Mouse (Mus musculus) brain, adult 2 months (tissue): ENCODE data around the gene Supt5.
"Not testable (repeated sequence)": the region's sequence is repeated elsewhere in the genome, so short reads cannot be mapped to it uniquely, and the experiment has no call there.

ENCODE experiments used
- DNase-seq: peaks from one replicate; pipeline ENCODE4 v3.0.0; 2011; ENCODE audit warnings: low read depth, low spot score

Gene Supt5

DNA sequence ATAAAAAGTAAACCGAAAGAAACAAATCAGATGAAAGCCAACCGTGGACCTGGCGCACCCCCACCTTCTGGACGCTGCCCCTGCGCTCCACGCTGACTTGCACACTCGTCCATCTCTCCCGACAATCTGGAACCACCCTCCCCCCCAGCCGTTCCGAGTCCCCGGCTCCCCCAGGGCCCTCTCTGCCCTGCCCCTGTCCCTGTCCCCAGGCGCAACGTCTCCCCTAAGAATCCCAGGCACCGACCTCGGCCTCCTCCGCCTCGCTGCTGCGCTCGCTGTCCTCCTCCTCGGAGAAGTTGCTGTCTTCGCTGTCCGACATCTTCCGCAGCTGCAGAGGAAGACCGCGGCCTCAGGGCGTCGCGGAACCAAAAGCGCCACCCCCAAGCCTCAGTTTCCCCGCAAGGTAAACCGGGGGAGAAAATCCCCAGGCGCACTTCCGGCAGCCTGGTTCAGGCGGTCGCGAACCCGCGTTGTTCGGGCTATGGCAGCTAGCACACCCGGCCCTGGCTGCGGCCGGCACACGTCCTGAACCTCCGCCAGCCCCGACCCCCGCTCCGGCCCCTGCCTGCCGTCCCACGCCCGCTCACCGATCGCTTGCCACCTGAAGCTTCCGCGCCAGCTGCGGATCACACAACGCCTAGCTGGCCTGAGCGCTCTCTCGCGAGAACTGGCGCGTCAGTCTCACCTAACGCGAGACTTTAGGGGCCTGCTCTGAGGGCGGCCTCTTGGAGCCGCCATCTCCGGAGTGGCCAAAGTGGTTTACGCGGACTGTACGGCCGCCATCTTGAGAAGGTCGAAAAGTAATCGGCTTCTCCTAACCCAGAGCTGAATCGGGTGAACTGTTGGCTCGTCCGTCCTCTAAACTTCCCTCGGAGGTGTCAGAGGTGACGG lies at the start of gene Supt5:
Gene Supt5, minus strand, starts transcription at position 639 of the 891 bp plus-strand sequence.
- peak; percentile 99 for DNase-seq

DNA sequence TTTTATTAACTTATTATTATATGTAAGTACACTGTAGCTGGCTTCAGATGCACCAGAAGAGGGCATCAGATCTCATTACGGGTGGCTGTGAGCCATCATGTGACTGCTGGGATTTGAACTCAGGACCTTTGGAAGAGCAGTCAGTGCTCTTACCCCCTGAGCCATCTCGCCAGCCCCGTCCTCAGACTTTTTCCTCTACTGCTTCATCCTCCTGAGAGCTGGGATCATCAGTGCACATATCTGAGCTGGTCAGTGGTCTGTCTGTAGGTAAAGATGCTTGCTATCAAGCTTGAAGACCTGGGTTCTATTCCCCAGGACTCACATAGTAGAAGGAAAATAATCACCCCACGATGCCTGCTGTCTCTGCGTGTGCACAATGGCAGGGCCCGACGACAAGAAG lies 48.8 kb upstream of the Supt5 start:
- not testable (repeated sequence) for DNase-seq

DNA sequence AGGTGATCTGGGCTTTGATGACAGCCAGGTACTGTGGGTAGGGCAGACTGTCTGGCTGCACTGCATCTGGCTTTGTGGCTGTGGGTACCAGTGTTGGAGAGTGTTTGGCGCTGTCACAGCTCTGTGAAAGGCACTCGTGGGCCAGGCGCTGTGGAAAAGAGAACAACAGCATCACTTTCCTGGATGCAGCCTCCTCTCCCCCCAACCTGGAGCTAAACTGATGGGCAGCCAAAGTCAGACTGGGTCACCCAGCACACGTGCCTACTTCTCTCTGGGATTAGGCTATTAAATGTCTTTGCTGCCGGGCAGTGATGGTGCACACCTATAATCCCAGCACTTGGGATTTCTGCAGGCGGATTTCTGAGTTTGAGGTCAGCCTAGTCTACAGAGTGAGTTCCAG lies 48.3 kb upstream of the Supt5 start:
- DNase-seq: not testable (repeated sequence)

DNA sequence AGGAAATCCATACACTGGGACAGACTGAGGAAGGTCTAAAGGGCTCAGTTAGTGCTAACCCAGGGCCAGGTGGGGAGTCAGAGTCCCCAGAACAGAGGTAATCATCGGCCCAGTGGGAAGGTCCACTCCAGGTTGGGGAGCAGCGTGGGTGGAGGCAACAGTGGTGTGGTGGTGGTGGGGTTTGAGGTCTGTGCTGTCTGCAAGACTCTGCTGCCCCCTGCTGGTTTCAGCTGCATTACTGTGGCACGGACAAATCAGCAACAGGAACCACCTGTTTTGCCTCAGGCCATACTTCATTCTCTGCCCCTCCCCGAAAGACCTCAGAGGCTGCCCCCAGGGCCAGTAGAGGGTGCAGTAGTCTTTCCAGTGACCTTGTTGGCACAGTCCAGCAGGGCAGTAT lies 47.9 kb upstream of the Supt5 start:
- peak; percentile 90 for DNase-seq

DNA sequence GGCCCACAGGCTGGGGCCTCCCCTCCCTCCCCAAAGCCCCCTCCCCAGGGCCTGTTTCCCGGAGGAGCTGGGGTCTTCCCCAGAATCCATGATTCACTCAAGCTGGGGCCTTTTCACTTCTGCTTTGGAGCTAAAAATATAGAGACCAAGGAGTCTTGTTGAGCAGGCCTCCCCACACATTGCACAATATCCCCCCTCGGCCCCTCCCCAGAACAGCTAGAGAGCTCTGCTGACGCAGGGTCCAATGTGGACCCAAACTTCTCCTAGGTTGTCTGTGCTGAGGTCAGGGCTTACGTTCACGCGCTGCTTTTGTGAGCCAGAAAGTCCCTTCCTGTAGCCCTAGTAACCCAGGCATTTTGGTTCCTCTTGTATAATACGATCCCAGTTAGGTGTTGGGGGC lies 47.5 kb upstream of the Supt5 start:
- DNase-seq: peak; percentile 67

DNA sequence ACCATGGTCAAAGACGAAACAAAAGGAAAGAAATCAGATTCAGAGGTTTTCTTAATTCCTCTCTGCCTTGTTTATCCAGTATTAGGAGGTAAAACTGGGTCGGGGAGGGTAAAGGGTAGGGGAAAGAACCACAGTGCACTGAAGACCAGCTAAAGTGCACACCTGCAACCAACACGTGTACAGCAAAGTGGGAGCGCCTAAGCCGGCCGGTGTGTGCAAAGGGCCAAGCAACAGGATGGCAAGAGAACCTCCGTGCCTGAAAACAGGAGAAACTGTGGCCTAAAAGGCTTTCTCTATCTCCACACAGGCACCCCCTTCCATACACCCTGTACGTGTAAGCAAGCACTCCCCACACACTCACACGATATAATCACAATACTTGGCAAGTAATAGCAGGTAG lies 46.6 kb upstream of the Supt5 start:
- no peak for DNase-seq

DNA sequence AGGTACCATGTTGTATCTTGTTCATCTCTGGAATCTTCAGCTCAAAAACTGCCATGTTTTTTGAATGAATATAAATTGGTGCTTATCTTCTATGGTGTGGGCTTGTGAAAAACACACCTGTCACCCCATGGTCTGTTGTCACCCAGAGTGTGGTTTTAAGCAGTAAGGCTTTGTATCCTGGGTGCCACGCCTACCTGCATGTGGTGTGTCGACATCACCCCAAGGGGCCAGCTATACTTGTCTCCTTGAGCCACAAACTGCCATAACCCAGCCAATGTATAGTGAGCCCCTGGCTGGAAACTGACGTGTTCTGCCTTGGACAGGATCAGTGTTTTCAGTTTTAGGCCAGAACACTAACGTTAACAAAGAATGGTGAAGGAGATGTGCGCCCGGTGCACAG lies 45.6 kb upstream of the Supt5 start:
- no peak for DNase-seq

DNA sequence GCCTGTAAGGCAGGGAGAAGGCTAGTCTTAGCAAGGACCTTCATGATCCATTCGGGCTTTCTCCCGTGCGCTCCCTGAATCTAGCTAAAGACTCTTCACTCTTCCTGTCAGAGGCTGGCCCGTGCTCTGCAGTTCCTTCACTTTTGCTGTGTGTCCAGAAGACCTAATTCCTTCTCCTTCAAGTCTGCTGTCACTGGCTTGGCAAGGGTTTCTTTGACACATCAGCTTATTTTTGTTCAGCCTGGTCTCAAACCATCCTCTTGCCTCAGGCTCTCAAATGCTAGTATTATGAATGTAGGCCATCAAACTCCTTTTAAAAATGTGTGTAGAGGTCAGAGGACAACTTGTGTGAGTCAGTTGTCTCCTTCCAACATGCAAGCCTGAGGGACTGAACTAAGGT lies 45.1 kb upstream of the Supt5 start:
- DNase-seq: no peak

DNA sequence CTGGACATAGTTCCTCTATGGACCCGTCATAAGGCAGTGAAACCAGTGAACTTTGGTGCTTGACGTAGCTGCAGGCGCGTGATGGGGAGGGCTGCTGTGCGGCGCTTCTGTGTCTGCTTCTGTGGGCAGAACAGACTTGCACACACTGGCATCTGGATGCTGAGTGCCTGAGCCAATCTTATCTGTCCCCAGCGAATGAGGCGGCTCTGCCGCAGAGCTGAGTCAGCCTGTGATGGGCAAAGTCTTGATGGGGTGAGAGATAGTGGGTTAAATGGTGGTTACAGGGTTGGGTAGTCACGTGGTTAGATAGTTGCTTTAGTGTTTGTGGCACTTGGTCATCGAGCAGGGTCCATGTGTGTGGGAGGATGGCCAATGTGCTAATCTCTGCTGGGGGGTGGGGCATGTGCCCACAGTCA lies 44.4 kb upstream of the Supt5 start:
- DNase-seq: peak; percentile 92

DNA sequence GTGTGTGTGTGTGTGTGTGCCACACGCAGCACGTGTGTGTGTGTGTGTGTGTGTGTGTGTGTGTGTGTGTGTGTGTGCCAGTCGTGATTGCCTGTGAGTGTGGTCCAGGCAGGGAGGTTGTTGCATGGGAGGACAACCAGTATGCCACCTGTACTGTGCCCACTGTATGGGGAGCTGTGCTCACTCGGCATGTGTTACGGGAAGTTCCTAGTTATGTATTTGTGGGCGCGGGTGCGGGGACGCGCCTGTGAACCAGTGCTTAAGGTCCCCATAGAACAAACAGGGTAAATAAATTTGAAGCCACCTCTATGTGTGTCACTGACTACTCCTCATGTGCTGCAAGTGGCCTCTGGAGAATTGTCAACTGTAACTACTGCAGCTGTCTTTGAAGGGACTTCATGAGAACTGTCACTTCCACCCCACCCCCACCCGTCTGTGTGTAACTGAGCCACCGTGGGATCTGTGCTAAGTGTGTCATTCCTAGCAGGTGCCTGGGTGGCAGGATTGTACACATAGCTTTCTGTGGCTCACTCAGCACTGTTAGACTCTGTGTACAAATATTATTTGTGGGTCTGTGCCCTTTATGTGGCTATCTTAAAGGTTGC lies 43.9 kb upstream of the Supt5 start:
- peak; percentile 78 for DNase-seq

DNA sequence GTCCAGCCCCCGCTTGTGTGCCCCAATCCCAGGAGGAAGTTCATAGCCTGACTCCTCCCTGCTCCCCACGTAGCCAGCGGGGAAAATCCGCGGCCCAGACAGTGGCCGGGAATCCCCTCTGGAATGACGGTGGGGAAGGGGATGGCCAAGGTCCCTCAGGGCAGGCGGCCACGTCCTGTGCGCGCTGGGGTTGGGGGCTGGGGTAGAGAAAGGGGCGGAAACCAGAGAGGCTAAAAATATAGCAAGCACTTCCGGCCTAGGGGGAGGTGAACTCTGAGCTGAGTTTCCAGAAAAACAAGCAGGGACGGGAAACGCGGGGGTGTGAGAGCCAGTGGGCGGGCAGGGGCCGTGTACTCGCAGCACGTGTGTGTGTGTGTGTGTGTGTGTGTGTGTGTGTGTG lies 43.4 kb upstream of the Supt5 start:
- DNase-seq: peak; percentile 77

DNA sequence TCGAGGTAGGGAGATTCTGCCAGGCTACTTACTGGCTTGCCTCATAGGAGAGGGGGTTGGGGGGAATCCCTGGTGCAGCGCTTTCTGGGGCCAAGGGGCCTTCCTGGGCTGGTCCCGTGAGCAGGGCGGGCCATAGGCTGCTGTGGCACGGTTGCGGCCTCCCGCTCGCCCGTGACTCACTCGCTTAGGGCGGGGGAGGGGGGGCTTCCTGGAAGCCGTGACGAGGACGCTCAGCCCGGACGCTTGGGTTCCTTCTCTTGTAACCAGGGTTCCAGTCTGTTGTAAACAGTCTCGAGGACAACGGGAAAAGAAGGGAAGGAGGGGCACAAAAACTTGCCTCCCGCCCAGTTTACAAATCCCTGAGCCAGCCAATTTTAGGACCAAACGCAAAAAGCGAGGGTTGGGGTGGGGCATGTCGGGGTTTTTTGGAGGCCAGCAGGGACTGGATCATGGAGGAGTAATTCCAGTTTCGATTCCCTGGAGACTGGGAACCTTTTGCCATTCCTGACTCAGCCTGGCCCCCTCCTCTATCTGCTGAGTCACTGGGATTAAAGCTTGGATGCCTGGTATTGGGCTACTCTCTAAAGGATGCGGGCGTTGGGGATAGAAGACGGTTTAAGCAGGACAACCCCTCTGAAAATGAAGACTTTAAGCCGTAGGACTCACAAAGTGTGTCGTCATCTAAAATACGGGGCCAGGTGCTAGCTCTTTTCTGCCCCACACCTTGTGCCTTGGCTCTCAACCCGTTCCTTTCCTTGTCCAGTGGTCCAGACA lies 42.7 kb upstream of the Supt5 start:
- peak; percentile 62 for DNase-seq

DNA sequence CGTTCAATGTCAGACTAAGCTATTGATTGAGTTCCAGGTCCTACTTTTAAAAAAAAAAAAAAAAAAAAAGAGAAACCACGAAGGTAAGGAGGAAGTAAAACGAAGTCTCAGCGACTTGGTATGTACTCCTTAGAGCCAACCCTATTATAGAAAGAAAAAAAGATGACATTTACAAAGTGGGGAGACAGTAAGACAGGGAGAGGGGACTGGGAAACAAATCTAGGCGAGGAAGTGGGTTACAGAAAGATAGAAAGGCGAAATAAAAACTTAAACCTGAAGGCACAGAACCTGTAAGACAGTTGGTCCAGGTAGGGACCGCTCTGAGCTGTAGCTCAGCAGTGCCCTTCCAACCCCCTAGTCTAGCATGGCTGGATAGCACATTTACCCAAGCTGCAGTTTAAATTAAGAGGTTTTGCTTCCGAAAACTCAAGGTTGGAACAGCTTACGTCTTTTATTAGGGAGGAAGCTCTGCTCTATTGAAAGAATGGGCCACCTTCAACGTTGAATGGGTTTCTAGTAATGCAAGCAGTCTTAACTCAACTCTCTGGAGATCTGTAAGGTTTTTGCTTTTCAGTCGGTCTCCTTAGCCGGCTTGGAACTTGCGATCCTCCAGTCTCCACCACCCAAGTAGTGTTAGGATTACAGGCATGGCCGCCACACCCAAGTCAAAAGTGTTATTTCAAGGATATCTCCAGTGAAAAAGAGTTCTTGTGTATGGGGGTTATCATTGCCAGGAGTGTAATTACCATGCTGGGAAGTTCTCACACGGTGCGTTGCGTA lies 41.9 kb upstream of the Supt5 start, which contains the start of gene Zfp36:
Gene Zfp36, minus strand, starts transcription at position 17 of the 780 bp plus-strand sequence.
- DNase-seq: no peak

DNA sequence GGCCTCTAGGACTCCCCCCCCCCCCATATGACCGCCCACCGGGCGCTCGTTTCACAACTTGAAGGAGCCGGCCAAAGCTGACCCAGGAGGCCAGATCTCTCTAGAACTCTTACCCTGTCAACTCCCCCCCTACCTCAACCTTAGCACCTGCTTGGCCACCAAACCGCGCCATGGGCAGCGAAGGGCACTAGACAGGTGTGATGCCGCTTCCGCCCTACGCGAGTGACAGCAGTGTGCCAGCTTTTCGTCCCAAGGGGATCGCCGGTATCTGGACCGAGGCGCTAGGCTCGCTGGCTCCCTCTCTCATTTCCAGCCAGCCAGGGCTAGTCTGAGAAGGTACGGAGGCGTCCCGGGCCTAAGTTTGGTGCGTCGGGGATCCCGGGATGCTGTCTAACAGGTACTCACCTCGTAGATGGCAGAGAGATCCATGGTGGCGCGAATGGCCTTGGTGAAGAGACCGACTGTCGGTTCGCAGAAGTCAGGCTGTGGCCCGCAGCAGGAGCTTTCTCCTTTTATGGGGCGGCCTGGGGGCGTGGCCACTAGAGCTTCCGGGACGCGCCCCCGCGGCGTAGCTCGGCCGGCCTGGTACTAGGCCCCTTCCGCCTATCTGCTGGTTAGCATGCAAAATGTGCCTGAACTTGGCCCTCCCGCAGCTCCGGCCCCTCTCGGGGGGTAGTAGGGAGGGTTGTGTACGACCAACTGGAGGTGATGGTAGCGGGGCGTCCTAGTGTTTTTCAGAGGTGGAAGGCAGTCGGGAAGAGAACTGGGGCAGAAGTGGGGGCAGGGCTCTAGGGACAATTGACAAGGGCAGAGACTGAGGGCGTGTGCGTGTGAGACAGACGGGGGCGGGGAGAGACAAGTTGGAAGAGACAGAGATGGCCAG lies 40.5 kb upstream of the Supt5 start:
- peak; percentile 88 for DNase-seq

DNA sequence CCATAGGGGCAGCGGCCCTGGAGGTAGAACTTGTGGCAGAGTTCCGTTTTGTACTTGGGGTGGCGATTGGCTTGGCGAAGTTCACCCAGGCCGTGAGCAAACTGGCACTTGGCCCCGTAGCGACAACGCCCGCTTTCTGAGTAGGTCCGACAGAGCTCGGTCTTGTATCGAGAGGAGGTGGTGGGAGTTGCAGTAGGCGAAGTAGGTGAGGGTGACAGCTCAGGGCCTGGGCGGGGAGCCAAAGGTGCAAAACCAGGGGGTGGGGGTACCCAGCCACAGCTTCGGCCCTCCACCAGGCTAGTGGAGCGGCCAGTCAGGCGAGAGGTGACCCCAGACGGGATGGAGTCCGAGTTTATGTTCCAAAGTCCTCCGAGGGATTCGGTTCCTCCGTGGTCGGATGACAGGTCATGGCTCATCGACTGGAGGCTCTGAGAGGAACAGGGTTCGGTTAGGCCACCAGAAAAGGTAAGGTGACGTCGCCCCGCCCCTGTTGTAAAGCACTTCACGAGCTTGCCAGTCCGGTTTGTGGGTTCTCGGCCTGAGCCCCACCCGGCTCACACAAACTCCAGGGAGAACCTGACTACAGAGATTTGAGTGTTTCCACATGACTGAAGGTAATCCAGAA lies 39.6 kb upstream of the Supt5 start:
- no peak for DNase-seq

DNA sequence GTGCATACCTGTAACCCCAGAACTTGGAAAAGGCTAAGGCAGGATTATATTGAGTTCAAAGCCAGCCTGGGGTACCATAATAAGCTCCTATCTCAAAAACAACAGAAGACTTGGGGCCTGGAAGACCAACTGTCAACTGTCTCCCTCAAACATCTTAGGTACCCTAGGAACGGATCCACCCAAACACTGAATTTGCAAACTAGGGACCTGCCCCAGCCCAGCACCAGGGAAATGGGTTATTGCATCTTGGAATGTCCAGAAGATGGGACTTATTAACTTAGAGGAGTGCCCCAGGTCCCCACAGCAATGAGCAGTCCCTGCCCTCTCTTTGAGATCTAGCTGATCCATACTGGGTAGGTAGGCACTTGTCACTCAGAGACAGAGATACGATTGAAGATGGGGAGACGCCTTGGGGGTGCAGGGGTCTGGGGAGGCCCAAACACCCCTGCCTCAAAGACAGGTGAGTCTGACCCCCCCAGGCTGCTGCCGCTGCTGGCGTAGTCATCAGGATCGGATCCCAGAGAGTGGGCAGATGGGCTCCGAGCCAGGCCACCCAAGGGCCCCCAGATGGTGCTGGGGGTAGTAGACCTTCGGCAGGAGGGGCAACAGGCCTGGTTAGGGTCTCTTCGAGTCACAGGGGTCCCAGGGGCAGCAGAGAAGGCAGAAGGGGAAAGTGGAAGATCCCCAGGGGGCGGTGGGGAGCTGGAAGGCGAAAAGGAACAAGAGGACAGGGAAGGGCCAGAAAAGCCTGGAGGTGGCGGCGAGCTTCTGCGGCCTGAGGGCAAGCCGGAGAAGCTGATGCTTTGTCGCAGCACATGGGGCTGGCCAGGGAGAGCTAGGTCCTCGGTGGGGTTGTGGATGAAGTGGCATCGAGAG lies 38.9 kb upstream of the Supt5 start:
- no peak for DNase-seq

DNA sequence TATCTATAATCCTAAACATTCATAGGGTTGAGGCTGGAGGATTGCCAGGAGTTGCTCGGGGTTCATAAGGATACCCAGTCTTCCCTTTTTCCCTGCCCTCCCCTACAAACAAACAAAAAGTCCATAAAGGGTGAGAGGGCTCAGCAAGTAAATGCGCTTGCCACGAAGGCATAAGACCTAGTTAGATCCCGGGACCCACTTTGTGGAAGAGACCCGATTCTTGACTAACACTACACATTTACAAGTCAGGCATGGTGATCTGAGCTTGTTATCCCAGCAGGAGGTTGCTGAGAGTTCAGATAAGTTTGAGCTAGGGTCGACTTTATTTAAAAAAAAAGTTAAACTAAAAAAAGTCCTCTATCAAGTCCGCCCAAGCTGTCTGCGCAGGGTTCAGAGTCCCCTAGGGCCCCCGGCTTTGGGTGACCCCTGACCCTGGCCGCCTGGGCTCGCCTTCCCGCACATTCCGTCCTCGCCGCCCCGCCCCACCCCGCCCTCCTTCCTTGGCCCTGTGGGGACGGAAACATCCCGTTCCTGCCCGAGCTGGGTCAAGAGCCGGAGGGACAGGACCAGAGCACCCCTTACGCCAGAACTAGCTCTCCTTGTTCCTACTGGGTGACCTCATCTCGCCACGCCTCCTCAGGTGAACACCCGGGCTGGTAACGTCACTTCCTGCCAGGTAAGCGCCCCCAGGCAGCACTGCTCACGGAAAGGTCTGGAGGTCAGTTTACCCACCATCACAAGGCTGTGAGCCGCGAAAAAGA lies 37.6 kb upstream of the Supt5 start:
- DNase-seq: no peak
